Mouse (Mus musculus) kidney, adult 18-20 months (tissue): ENCODE measurements around the gene Tnni3k.

Experiments used
- DNase-seq: peaks from one replicate; pipeline ENCODE4 v3.0.0; 2021

Tnni3k gene

DNA sequence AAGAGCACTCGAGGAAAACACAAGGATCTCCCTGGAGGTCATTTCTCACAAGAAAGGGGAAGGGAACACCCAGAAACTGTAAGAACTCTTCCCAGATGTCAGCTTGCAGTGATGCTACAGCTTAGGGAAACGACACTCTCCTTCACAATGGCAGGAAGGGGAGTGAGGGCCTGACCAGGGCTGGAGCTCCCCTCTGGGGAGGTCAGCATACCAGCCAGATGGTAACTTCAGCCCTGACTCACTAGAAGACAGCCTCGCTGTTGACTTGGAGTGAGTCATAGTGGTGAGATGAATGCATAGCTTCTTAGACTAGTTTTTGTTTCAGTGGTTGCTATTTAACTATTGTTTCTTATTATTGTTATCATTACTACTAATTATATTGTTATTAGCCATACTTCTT, 300.7 kb downstream of the Tnni3k start:
- DNase-seq: no peak

- no peak for DNase-seq
These were observed 310.9 kb downstream of the Tnni3k start for GRCm38 (mm10) chr3:154744317-154744716.

DNA sequence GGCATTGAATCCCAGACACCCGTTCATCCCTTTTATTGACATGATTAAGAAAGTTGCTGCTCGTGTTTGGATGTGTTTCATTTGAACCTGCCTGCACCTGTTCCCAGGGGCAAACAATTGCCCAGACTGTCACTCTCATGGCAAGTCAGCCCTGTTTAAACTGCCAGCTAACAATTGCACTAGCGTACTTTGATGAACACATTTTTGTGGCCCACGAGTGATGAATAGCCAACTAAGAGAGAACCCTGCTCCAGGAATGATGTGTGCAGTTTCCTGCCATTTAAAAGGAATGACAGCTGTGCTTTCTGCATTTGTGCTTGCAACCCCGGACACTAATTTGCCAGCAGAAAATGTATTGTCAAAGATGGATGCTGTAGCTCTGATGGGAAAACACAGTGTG, 312.3 kb downstream of the Tnni3k start:
- DNase-seq: no peak

- DNase-seq: no peak
These were observed 313.7 kb downstream of the Tnni3k start for GRCm38 (mm10) chr3:154741496-154741895.
